Mouse (Mus musculus) gonadal fat pad, adult 2 months (tissue): ENCODE measurements around the gene 2410137M14Rik. TPM values are rescaled to one million over a fixed set of nuclear protein-coding genes. Genes with fewer than 3 reads are reported as not detected.
"Not testable (repeated sequence)": the region's sequence is repeated elsewhere in the genome, so short reads cannot be mapped to it uniquely, and the experiment has no call there.

Experiments used
- DNase-seq: peaks from one replicate; pipeline ENCODE4 v3.0.0-alpha.2; 2012; ENCODE audit warnings: low read depth
- polyA plus RNA-seq: library from polyadenylated mRNA; depleted of rRNA; stranded (reverse); fragments of >200 nt; gene quantifications from 2 replicates; pipeline ENCODE4 v1.2.3, GENCODE M21; 2012

2410137M14Rik gene
- polyA plus RNA-seq, 1 experiment: not detected

- DNase-seq: no peak
Measured at GRCm38 (mm10) chr17:36994528-36994927, 13.5 kb upstream of the 2410137M14Rik start.

- DNase-seq: no peak
Measured at GRCm38 (mm10) chr17:36993770-36994325, 12.8 kb upstream of the 2410137M14Rik start.

DNA sequence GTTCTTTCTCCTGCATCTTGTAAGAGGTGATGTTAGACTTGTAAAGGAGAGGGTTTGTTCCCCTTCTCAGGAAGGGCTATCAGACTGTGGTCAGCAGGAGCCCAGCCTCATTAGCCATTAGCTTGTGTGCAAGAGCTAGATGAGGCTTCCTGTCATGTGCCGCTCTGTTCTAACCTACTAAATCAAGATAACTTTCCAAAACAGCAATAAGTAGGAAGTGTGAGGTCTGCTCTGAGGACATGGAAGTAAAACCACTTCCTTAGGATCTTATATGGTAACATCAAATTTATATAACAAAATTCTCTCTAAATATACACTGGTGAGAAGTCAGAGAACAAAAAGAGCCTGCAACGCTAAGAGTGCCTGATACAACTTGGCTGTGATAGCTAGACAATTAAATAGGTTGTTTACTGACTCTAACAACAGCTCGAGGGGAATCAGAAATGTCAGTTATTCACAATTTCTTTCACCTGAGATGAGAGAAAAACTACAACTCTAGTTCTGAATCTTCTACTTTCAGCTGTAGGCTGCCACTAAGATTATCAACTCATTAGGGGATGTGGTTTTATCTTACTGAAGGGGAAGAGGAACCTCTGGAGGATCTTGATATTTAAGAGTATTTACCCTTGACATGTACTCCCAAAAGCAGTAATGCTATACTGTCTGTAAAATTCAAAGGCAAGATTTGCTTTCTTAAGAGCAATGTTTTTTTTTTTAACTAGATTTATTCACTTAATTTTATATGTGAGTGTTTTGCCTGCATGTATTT, 11.5 kb upstream of the 2410137M14Rik start:
- DNase-seq: no peak

DNA sequence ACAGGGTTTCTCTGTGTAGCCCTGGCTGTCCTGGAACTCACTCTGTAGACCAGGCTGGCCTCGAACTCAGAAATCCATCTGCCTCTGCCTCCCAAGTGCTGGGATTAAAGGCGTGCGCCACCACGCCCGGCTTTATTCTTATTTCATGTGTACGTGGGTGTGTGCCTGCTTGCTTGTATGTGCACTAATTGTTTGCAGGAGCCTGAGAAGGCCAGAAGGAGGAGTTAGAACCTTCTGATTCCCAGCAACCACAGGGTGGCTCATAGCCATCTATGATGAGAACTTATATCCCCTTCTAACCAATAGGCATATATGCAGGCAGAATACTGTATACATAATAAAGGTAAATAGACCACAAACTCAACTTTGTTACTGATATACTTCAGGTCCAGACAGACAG, 9.6 kb upstream of the 2410137M14Rik start:
- DNase-seq: not testable (repeated sequence)

DNA sequence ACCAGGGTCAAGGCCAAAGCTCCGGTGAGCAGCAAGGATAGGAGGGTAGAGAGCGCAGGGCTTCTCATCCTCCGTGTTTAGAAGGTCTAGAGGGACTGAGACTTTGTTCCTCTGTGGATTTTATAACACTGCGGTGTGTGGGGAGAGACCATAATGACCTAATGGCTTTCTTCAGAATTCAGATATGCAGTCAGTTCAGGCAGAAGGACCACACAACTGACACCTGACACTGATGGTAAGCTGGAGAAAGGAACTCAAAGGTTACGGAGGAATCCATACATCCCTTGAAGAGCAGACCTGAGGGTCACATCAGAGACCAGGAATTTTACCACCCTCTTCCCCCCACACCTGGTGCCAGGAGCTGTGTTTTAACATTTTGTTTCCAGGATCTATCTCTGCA, 8.4 kb upstream of the 2410137M14Rik start, which contains the start of gene H2-M5:
Gene H2-M5, minus strand, starts transcription at position 101 of the 400 bp plus-strand sequence.
- DNase-seq: no peak

GRCm38 (mm10) chr17:36988475-36988874, 7.4 kb upstream of the 2410137M14Rik start:
- no peak for DNase-seq

GRCm38 (mm10) chr17:36982253-36983155, 1.5 kb upstream of the 2410137M14Rik start:
- DNase-seq: no peak

DNA sequence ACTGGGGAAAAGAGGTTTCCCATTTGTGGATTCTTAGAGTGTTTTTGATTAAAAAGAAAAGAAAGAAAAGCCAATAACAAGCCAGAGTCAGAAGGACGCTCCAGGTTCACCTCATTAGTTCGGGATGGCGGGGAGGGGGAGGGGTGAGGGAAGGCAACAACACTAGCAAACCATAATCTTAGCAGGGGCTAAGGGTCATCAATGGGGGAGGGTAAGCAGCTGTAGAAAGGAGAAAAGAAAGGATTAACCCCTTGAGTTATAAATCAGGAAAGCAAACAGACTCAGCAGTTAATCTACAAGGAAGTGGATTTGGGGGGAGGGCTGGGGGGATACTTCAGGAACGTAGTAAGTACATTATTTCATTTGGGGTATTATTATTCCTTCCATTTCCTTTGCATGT, 808 bp upstream of the 2410137M14Rik start:
- DNase-seq: no peak

DNA sequence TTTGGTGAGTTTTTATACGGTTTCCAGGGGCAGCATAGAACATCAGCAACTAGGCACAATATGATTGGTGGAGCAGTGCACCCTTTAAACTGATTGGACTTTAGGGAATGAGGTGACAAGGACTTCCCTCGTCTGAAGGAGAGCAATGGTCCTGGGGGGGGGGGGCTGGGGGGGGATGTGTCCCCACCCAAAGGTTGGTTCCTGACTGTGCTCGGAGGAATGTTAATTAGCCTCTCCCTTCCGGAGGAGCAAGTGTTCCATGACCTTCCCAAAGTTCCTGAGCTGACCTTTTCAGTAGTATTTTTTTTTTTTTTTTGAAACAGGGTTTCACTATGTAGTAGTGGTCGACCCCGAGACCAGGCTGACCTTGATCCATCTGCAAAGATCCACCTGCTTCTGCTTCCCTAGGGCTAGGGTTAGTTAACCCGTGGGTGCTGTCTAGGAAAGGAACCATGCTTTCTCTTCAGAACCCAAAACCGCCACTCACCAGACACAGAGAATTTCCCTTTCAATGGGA, 7.7 kb downstream of the 2410137M14Rik start:
- no peak for DNase-seq

DNA sequence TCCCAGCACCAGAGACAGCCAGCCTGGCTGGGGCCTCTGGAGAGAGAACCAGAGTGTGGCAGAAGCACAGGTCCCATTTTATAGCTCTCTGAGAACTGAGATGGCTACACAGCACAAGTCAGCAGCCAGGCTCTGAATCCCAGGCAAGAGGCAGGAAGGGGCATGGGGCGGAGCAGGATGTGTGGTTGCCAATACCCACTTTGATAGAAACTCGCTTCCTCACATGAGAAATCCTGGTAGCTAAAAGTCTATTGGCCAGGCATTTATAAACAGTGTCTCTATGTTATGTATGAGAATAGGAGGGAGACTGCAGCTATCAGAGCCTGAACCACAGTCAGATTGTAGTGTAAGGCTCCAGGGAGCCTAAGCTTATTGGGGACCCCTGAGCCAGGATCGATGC, 8.2 kb downstream of the 2410137M14Rik start:
- DNase-seq: no peak

DNA sequence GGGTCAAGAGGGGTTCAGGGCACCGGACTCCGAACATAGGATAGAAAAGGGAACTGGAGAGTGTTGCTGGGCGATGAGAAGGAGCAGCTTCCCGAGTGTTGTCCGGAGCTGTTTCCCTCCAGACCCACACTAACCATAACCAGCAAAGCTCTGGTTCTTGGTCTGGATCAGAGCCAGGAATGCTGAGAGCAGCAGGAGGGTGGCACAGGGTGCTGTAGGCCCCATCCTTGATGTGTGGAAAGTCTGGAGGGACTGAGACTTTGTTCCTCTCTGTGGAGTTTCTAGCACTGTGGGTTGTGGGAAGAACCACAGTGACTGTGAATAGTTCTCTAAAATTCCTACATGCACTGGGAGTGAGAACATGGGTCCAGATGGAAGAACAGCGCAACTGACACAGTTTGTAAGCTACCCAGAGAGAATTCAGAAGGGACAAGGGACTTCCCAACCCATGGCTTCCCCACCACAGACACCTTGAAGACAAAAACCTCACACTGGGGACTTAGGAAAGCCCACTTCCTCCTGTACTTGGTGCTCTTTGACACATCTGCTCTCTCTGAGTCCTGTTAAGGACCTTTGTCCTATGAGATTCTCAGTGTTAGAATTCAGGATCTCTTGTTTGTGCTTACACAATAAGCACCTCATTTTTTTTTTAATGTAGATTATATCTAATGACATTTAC, 9.7 kb downstream of the 2410137M14Rik start:
- DNase-seq: no peak

- DNase-seq: no peak
Measured at GRCm38 (mm10) chr17:36970316-36970890, 10.6 kb downstream of the 2410137M14Rik start.

- no peak for DNase-seq
Measured at GRCm38 (mm10) chr17:36966875-36967274, 14.2 kb downstream of the 2410137M14Rik start.

DNA sequence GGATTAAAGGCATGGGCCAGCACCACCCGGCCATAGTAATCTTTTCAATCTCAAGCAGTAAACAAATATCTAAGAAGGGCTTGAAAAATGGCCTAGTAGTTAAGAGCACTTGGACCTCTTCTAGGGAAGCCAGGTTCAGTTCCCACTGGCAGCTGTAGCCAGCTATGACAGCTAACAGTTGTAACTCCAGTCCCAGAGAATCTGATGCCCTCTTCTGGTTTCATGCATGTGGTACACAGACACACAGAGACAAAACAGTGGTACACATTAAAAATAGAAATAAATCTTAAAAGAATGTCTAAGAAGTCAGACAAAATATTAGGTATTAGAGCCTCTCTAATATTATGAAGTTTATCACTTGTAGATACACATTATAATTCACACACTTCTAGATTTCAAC, 19.9 kb downstream of the 2410137M14Rik start:
- no peak for DNase-seq

DNA sequence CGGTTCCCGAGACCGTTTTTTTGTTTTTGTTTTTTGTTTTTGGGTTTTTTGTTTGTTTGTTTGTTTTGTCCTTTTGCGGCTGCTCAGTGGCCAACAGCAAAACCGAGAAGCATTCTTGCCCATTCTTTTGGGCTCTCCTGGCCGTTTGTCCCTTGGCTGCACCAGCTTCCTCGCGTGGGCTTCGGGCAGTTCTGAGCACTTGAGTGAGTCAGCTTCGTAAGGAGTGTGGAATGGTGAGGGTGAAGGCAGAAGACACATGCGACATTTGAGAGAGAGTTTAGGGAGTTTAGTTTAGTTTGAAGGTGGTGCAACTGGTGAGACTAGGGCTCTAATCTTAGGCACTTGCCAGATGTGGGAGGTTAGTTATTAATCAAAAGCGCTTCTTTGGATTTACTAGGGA, 22.2 kb downstream of the 2410137M14Rik start:
- no peak for DNase-seq

- peak; percentile 80 for DNase-seq
Measured at GRCm38 (mm10) chr17:36957999-36958743, 22.9 kb downstream of the 2410137M14Rik start, which contains the start of the genes Znrd1 and Znrd1as. TSS of gene Znrd1 (minus strand) at chr17:36958559. TSS of gene Znrd1as (plus strand) at chr17:36958592.

GRCm38 (mm10) chr17:36953062-36953461, 28.0 kb downstream of the 2410137M14Rik start:
- no peak for DNase-seq

- no peak for DNase-seq
Measured at GRCm38 (mm10) chr17:36952631-36953030, 28.4 kb downstream of the 2410137M14Rik start.

GRCm38 (mm10) chr17:36950981-36951947, 29.8 kb downstream of the 2410137M14Rik start, which contains the start of gene Ppp1r11:
TSS of gene Ppp1r11 (minus strand) at chr17:36951741.
- peak; percentile 86 for DNase-seq
